Mouse (Mus musculus) lung, postnatal 4 days (tissue): ENCODE results near the gene Bclaf3.
"Not testable (repeated sequence)": the region's sequence is repeated elsewhere in the genome, so short reads cannot be mapped to it uniquely, and the experiment has no call there.

Experiments
- DNase-seq, 2 experiments: peaks; one replicate each; pipeline ENCODE4 v3.0.0; 2021

The Bclaf3 gene

GRCm38 (mm10) chrX:159526388-159526787 lies at the start of gene Bclaf3:
Bclaf3 (plus strand) TSS chrX:159526688.
- DNase-seq = no peak

DNA sequence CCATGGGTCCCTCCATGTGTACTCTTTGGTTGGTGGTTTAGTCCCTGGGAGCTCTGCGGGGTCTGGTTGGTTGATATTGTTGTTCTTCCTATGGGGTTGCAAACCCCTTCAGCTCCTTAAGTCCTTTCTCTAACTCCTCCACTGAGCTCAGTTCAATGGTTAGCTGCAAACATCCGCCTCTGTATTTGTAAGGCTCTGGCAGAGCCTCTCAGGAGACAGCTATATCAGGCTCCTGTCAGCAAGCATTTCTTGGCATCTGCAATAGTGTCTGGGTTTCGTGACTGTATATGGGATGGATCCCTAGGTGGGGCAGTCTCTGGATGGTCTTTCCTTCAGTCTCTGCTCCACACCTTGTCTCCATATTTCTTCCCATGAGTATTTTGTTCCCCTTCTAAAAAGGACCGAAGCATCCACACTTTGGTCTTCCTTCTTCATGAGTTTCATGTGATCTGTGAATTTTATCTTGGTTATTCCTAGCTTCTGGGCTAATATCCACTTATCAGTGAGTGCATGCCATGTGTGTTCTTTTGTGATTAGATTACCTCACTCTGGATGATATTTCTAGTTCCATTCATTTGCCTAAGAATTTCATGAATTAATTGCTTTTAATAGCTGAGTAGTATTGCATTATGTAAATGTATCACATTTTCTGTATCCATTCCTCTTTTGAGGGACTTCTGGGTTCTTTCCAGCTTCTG lies 48.1 kb upstream of the Bclaf3 start:
- DNase-seq = not testable (repeated sequence)

DNA sequence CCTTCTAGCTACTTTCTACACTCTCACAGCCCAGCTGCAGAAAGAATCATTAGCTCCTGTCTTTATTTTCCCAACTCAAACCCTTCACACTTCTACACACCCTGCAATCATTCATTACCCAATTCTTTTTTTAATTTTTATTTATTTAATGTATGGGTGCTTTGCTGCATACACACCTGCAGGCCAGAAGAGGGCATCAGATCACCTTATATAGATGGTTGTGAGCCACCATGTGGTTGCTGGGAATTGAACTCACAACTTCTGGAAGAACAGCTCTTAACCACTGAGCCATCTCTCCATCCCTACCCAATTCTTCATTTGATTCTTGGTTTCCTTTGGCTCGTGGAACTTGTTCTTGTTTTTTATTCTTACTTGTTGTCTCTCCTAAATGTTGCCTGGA lies 42.2 kb upstream of the Bclaf3 start:
- DNase-seq = no peak

DNA sequence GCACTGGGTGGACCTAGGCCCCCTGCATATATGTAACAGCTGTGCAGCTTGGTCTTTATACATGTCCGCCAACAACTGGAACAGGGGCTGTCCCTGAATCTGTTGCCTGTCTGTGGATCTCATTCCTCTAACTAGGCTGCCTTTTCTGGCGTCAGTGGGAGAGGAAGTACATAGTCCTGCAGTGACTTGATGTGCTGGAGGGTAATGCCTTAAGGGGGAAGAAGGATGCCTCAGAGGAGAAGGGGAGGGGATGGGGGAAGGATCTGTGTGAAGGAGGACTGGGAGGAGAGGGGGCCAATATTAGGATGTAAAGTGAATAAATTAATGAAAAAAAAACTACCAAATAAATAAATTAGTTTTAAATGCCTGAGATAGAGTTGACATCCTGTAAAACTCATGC lies 23.3 kb upstream of the Bclaf3 start:
- no peak for DNase-seq

DNA sequence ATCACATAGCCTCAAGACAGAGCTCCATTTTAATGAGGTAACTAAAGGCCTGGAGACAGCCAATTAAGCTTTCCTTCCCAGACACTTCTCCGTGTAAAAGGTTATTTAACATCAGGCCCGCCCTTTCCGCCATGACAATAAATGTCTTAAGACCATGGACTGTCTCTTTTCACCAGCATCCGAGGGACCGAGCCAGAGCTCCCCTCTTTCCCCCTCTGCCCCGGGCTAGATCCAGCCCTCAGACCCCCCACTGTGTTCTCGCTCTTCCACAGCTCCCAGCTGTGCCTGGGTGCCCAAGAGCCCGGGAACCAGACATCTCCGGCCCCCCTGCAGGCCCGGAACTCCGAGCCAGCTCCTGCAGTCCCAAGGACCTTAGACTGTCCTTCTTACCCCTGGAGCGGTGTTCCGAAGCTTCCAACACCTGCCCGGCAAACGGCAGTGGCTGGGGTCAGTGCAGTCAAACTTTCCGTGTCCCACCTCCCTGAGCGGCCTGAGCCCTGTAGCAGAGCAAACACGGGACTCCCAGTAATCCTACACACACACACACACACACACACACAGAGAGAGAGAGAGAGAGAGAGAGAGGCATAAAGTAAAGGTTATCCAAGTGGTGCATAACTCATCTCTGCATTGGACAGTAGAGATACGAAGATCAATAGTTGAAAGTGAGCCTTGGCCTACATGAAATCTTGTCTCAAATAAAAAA lies 18.0 kb upstream of the Bclaf3 start:
- DNase-seq = no peak

- DNase-seq = no peak
These were observed 17.4 kb upstream of the Bclaf3 start for GRCm38 (mm10) chrX:159509042-159509441.

- no peak for DNase-seq
These were observed 16.4 kb upstream of the Bclaf3 start for GRCm38 (mm10) chrX:159509847-159510715.

GRCm38 (mm10) chrX:159510716-159511051 lies 15.8 kb upstream of the Bclaf3 start:
- peak in 1 of 2 experiments; percentile 18 for DNase-seq

- DNase-seq = no peak
These were observed 10.9 kb upstream of the Bclaf3 start for GRCm38 (mm10) chrX:159515599-159515998.

DNA sequence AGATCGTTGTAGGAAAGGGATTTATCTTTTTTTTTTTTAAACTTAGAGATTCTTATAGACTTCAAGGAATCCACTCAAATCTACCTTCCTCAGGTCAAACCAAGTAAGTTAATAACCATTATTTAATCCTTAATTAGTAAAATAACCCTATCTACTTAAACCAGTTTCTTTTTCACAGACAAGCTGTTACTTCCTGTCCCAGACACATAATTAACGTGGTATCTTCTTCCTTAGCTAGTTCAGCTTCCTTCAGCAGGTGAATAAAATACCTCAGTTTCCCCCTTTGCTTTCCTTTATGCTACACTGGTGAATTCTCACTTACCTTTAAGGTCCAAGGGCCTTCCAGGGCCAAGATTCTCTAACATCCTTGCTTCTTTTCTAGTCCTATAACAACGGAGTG lies 4.7 kb upstream of the Bclaf3 start:
- DNase-seq = no peak

DNA sequence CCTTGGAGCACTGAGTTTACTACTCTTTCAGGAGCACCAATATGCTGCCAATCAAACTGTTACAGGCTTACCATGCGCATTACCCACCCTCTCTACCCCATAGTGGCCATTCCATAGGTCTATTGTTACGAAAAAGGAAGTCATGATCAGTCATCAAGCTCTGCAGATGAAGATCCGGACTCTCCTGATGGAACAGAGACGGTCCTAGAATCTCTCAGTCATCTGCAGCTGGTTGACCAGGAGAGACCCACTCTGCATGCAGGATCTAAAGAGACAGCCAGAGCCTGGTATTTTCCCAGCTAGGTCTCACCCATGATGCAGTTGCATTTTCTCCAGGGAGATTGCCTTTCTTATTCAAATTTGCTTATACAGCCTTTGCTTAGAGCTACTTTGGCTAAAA lies 3.8 kb upstream of the Bclaf3 start:
- DNase-seq = no peak

- DNase-seq = peak; percentile 97
These were observed 5.9 kb downstream of the Bclaf3 start for GRCm38 (mm10) chrX:159532427-159532810.

- no peak for DNase-seq
These were observed 6.4 kb downstream of the Bclaf3 start for GRCm38 (mm10) chrX:159532811-159533462.

GRCm38 (mm10) chrX:159541936-159542335 lies 15.4 kb downstream of the Bclaf3 start:
- DNase-seq = no peak

DNA sequence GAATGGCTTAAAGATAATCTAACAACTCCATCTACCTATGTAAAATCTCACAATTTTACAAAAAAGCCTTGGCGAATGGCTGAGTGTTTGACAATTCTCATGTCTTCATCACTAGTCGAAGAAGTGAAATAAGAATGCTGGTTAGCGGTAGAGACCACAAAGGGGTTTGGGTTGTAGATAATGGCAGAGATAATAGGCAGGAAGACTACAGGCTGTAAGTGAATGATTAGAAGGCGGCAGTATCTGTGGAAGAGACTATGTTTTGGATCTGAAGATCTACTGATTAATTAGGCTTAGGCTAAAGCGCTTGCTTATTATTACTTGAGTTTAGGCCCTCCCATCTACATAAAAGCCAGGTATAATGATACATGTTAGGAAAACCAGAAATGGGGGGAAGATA lies 20.6 kb downstream of the Bclaf3 start:
- no peak for DNase-seq

DNA sequence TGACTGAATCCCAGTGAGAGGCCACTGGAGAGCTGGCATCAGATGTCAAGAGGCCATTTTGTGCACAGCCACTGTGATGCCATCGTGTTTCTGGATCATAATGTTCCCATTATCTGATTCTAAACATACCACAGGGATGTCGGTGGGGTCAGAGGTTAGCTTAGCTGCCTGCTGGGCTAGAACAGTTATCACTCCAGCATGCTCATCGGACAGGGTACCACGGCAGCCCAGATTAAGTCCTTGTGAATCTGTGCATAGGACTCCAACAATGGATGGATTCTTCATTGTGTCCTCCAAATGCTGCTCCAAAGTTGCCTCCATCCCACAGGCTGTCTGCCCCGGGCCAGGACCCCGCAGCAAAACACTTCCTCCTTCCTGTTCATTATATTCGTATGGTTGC lies 58.2 kb downstream of the Bclaf3 start:
- DNase-seq = not testable (repeated sequence)

DNA sequence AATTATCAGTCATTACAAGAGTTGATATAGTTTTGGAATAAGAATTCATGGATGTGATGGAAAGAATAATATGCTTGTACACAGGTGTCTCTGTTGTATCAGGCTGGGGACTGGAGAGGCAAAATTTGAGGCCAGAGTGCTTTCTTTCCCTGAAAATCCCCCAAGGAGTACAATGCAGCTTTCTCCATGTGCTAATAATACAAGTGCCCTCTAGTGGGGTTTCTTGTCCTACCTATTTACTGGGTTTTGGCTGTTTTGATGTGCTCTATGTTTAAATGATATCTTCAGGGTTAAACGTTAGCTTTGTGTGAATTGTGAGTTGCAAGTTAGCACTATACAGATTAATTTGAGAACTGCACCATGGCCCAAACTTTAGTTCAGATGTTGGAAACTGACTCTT lies 65.1 kb downstream of the Bclaf3 start:
- no peak for DNase-seq

- DNase-seq = no peak
These were observed 71.0 kb downstream of the Bclaf3 start for GRCm38 (mm10) chrX:159597502-159597901.

GRCm38 (mm10) chrX:159604832-159605231 lies 78.3 kb downstream of the Bclaf3 start:
- no peak for DNase-seq

DNA sequence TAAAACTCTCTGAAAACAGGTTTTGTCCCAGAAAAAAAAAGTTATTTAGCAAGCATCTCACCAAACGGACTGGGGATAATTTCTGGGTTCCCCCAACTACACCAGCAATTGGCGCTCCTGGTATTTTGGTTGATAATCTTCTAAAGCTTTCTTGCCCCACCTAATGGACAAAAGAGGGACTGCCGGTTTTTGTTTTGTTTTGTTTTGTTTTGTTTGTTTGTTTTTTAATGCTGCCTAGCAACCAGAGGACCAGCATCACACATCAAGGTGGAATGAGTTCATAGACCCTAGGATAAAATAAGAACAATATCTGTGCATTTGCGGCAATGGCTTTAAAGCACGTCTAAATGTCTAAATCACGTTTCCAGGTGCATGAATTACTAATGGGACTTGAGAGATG lies 80.4 kb downstream of the Bclaf3 start:
- peak in 1 of 2 experiments; percentile 17 for DNase-seq

- DNase-seq = peak in 1 of 2 experiments; percentile 22
These were observed 99.9 kb downstream of the Bclaf3 start for GRCm38 (mm10) chrX:159626208-159626906.

- peak; percentile 81 to 86 for DNase-seq
These were observed 100.6 kb downstream of the Bclaf3 start, which contains the start of gene Sh3kbp1 for GRCm38 (mm10) chrX:159626907-159627587. Sh3kbp1 (plus strand) TSS chrX:159627272.
